Mouse (Mus musculus): ENCODE results near the gene Olfr64. TPM values are rescaled to one million over a fixed set of nuclear protein-coding genes. Genes with fewer than 3 reads are reported as not detected.

The Olfr64 gene
- total RNA-seq (2021): not detected
- long read RNA-seq: 0 reads

DNA sequence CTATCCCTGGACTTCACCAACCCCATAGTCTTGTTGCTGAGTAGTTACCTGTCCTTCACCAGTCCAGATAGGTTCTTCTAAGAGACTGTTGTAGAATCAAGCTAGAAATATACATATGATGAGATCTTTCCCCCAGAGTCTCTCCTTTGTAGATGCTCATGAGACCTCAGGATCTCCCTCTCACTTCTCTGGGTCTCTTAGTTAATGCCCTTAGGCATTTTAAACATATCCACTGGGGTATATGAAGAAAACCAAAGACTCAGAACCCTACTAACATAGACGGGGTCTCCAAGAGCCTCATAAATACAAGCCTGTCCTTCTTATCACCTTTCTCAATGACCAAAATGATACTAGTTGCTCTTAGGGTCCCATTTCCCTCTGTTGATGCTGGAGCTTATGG lies at the start of gene Olfr64:
Gene Olfr64, minus strand, starts transcription at position 101 of the 400 bp plus-strand sequence.
- DNase-seq (ENCODE audit: low spot score in 2 of 2): no peak

GRCm38 (mm10) chr7:103942730-103943129 lies 48.4 kb upstream of the Olfr64 start:
- peak; percentile 6 to 12 for DNase-seq (ENCODE audit: low spot score in 2 of 2)

GRCm38 (mm10) chr7:103934264-103934663 lies 40.0 kb upstream of the Olfr64 start, which contains the start of gene Olfr632:
Olfr632 (plus strand) TSS chr7:103934347.
- no peak for DNase-seq (ENCODE audit: low spot score in 2 of 2)

- DNase-seq (ENCODE audit: low spot score in 2 of 2): no peak
Measured at GRCm38 (mm10) chr7:103928525-103928924, 34.2 kb upstream of the Olfr64 start, which contains the start of gene Olfr631. Olfr631 (plus strand) TSS chr7:103928825.

DNA sequence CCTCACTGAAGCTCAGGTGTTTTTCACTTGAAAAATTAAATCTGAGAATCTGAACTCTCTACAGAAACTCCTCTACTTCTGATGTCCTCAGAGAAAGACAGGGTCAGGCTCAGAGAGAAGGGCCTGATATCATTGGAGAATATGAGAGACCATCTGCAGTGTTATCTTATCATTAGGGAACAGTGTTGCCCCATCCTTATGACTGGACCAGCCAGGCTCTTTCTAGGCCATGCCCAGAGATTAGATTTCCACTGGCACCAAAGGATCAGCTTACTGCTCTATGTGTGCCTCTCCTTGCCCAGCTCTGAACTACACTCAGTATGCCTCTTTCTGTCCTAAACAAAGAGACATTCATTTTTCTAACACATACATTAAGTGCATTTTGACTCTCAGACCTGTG lies 21.1 kb upstream of the Olfr64 start:
- no peak for DNase-seq (ENCODE audit: low spot score in 2 of 2)

DNA sequence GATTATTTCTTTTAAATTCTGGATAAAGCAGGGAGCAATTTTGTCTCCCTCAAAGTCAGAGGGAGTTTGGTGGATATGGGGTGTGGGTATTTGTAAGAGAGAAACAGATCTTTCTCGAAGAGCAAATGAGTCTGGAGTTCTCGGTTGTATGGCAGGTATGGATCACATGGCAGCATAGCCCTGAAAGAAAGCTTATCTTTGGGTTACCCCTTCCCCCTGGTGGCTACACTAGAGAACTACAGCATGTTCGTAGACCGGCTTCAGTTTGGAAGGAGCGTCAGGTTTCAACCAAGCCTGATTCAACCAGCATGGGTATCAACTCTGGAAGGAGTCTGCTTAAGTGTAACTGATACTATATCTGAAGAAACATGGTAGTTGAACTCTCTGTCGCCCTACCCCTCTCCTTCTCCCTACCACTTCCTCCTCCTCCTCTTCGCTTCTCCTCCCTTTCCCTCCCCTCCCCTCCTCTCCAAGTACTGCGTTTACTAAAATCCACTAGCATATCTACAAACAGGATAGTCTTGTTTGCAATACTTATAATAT lies 18.8 kb upstream of the Olfr64 start:
- no peak for DNase-seq (ENCODE audit: low spot score in 2 of 2)

DNA sequence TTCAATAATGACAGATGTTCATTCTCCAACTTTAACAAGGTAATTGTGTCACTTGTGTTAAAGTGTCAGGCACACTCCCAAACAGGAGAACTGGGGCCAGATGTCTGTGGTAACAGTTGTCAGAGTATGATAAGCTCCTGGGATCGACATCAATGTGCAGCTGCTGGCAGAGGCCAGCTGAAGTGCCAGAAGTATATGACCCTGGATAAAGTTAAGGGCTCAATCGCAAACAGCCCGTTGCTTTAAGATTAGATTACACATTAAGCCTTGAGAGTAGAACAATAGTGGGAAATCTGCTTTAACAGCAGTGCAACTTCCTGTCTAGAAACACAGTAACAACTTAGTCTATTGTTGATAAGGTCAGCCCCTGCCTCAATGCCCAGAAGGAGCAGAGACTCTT lies 15.8 kb upstream of the Olfr64 start:
- no peak for DNase-seq (ENCODE audit: low spot score in 2 of 2)

GRCm38 (mm10) chr7:103903187-103903586 lies 8.9 kb upstream of the Olfr64 start, which contains the start of gene Olfr65:
Olfr65 (plus strand) TSS chr7:103903487.
- no peak for DNase-seq (ENCODE audit: low spot score in 2 of 2)

DNA sequence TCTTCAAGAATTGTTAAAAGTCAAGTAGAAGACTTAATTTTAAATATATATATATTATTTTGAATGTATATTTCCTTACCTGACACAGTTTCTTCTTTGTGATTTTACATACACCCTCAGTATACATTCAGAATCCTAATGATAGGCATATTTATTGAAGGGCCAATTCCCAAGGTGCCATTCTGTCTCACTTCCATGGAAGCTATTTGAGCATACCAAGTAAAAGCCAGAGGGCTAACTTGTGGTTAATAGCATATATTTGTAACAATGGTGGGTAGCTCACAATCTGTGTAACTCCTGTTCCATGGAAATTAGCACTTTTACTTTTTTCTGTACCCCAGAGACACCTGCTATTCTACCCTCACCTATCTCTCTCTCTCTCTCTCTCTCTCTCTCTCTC lies 8.1 kb downstream of the Olfr64 start, which contains the start of gene Olfr66:
Gene Olfr66, minus strand, starts transcription at position 101 of the 400 bp plus-strand sequence.
- DNase-seq (ENCODE audit: low spot score in 2 of 2): no peak

GRCm38 (mm10) chr7:103877093-103877492 lies 17.2 kb downstream of the Olfr64 start:
- DNase-seq (ENCODE audit: low spot score in 2 of 2): no peak

DNA sequence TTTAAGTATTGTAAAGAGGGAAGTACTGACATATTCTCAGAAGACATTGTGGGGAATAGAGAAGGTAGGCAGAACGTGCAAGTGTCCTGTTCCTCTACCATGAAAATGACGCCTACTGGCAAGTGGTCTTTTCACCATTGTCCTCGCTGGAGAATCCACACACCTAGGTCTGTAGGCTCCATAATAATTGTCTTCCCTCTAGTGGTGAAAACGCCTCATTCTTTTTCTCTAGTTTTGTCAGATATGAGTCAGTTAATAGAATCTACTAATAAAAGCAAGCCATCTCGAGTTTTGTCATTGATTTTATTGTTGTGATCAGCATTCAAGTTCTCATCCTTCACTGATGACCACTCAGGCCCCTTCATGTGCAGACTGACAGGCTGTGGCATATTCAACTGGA lies 19.8 kb downstream of the Olfr64 start:
- no peak for DNase-seq (ENCODE audit: low spot score in 2 of 2)

DNA sequence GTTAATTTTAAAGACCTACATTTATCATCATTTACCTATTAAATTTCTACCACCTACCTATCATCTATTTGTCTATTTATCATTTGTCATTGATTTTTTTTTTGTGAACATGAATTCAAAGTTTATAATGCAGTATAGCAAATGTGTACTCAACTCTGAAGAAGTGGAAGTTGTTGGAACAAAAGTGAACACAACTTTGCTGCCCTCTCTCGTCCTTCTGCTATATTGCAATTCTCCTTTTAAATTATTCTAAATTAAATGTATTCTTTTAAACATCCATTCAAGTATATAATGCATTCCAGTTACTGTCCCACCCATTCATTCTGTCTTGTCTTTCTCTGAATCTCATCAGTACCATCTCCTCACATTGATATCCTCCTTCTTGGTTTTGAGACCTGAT lies 21.2 kb downstream of the Olfr64 start:
- DNase-seq (ENCODE audit: low spot score in 2 of 2): no peak

- no peak for DNase-seq (ENCODE audit: low spot score in 2 of 2)
Measured at GRCm38 (mm10) chr7:103870667-103871066, 23.6 kb downstream of the Olfr64 start.

GRCm38 (mm10) chr7:103865716-103866115 lies 28.6 kb downstream of the Olfr64 start:
- no peak for DNase-seq (ENCODE audit: low spot score in 2 of 2)

DNA sequence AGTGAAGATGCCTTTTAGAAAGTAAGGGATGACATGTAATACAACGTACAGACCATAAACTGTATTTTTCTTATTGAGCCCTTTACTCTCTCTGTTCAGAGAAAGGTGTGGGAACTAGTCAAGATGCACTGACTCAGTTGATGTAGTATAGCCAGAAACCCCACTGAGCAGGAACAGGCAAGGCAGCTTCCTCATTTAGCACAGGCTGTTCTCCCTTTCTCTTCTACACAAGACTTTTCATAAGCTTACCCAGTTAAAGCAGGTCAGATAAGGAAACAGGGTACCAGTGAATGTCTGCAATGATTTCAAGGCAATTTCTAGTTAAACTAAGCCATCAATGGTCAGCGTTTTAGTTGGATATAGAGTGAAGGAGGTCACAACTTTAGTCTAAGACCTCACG lies 32.8 kb downstream of the Olfr64 start:
- DNase-seq (ENCODE audit: low spot score in 2 of 2): no peak

DNA sequence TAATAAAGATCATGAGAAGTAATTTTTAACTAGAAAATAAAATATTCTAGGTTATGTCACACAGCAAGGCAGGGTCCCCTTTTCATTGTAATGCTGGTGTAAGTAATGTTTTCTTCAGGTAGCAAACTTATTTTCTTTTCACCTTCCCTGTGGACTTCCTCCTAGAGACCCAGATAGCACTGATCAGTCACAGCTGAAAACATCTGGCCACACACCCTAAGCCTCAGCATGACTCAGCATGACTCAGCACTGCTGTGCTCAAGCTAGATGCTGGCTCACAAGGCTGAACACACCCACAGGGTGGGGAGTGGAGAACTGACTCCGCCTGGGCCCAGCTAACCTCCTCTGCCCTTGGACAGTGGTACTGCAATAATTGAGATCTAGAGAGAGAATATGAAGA lies 33.4 kb downstream of the Olfr64 start:
- no peak for DNase-seq (ENCODE audit: low spot score in 2 of 2)

- no peak for DNase-seq (ENCODE audit: low spot score in 2 of 2)
Measured at GRCm38 (mm10) chr7:103859076-103859475, 35.2 kb downstream of the Olfr64 start.

GRCm38 (mm10) chr7:103854669-103855068 lies 39.6 kb downstream of the Olfr64 start:
- no peak for DNase-seq (ENCODE audit: low spot score in 2 of 2)

DNA sequence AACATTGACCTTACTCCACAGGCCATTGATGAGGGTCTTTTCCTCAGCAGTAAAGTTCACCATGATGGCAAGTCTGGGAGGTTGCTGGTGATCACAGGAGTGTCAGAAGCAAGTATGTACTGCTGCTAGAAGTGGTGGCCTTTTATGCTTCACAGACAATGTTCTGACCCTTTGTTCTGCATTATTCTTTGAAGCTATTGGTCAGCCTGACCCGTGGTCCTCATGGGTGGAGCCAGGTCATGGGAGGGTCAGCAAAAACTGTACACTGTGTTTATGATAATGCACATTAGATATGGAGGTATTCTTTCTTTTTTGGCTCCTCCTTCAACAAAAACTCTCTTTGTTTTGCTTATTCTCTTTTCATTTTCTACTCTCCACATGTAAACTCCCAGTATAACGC lies 41.2 kb downstream of the Olfr64 start, which contains the start of gene Hbb-y:
Gene Hbb-y, minus strand, starts transcription at position 127 of the 400 bp plus-strand sequence.
- no peak for DNase-seq (ENCODE audit: low spot score in 2 of 2)

GRCm38 (mm10) chr7:103844525-103845325 lies 49.6 kb downstream of the Olfr64 start:
- no peak for DNase-seq (ENCODE audit: low spot score in 2 of 2)

DNA sequence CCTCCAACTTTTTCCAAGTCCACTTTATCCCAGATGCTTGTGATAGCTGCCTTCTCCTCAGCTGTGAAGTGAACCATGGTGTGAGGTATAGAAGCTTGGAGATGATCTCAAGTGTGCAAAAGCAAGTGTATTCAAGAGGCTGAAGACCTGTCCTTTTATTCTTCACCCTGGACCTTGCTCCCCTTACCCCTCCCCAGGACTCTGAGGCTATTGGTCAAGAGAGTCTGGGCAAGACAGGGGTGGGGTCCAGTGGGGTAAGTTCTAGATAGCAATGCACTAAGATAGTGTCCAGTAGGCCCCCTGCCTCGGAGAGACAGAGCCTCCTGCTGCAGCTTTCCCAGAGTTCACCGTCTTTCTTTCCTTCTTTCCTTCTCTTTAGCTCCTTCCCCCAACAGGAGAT lies 51.3 kb downstream of the Olfr64 start, which contains the start of gene Hbb-bh1:
Gene Hbb-bh1, minus strand, starts transcription at position 131 of the 400 bp plus-strand sequence.
- no peak for DNase-seq (ENCODE audit: low spot score in 2 of 2)

GRCm38 (mm10) chr7:103840268-103840667 lies 54.0 kb downstream of the Olfr64 start, which contains the start of gene Hbb-bh2:
Hbb-bh2 (minus strand) TSS chr7:103840520.
- no peak for DNase-seq (ENCODE audit: low spot score in 2 of 2)
